Mouse (Mus musculus) megakaryocyte-erythroid progenitor cell, adult 5 weeks (primary cell): Measurements from ENCODE around the gene Vmn2r59. TPM values are rescaled to one million over a fixed set of nuclear protein-coding genes. Genes with fewer than 3 reads are reported as not detected.

Experiments used
- polyA plus RNA-seq: library from polyadenylated mRNA; stranded (reverse); fragments of >175 nt; gene quantifications from 2 replicates; pipeline ENCODE4 v1.2.3, GENCODE M21; 2012

Gene Vmn2r59
- not detected in 2 replicates for polyA plus RNA-seq

DNA sequence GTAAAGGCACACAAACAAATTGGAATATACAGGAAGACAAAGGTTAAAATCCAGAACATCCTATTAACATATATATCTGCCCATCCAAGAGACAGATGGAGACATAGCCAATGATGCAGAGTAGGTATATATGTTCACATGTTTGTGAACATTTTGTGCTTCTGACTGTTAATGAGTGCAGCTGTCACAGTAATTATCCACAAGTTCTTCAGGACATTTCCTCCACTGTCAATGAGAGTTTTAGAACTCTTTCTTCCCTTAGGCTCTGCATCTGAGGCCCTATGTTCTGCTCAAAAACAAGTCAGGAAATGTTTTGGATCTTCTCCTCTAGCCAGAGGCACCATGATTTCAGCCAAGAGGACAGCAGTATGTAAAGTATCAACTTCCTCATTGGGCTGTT is at the start of gene Vmn2r59:
TSS of gene Vmn2r59 (minus strand) at position 101 of the 400 bp plus-strand sequence.

DNA sequence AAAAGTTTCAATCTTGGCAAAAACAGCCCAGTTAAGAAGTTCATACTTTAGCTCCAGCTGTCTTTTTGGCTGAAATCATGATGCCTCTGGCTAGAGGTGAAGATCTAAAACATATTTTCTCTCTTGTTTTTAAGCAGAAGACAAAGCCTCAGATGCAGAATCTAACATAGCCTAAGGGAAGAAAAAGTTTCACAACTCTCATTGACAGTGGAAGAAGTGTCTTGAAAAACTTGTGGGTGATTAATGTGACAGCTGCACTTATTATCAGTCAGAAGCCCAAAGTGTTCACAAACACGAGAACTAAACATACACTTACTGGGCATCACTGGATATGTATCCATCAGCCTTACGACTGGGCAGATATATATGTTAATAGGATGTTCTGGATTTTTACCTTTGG is 48.6 kb upstream of the Vmn2r59 start, which contains the start of gene Vmn2r60:
TSS of gene Vmn2r60 (plus strand) at position 301 of the 400 bp plus-strand sequence.

Other genes with a start within 250 kb of the Vmn2r59 start
- gene Vmn2r58, start 186.3 kb downstream of the Vmn2r59 start, polyA plus RNA-seq = not detected in 2 replicates
- not detected in 2 replicates for gene Vmn2r60, start 48.7 kb upstream of the Vmn2r59 start, polyA plus RNA-seq
- not detected in 2 replicates for gene Vmn2r61, start 201.0 kb upstream of the Vmn2r59 start, polyA plus RNA-seq